Mouse (Mus musculus) spleen, embryonic (tissue): Measurements from ENCODE around the gene Tmppe.
"Not testable (repeated sequence)": the region's sequence is repeated elsewhere in the genome, so short reads cannot be mapped to it uniquely, and the experiment has no call there.

Experiments
- CTCF ChIA-PET: fragments of 350-600 bp; sonication (Branson Sonifier 250); formaldehyde crosslinking; loops from one replicate; lab custom pipeline; 2022; lab: Charles Lee

The Tmppe gene

DNA sequence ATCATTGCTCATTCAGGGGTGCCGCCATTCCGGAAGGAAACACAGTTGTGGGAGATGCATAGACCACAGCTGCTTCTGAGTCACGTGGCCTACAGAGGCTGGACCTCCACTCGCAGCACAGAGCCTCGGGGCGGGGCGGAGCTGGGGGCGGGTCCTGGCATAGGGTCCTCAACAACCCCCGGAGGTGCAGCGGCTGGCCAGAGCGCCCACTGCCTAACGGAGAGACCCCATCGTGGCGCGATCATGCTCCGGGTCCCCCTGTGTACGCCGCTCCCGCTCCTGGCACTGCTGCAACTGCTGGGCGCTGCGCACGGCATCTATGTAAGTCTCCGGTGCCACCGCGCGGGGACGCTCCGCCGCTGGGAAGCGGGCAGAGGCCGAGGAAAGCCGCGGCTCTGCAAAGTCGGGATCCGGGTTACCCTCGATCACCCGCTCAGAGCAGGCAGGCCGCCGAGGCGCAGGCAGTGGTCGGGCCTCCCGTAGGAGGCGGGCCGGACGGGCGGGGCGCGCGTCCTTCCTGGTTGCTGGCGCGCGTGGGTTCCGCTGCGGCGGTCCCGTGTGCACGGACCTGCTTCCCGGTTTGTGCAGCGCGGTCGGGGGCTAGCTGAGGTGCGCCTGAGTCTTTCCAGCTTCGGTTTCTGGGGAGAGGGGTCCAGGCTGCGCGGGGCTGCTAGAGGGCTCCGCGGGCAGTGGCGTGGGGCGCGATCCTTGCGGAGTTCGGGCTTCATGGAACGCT is at the start of gene Tmppe, which contains the start of gene Glb1:
TSS of gene Tmppe (plus strand) at position 157 of the 736 bp plus-strand sequence.
TSS of gene Glb1 (plus strand) at position 128 of the 736 bp plus-strand sequence.
- CTCF ChIA-PET: no interaction called here

DNA sequence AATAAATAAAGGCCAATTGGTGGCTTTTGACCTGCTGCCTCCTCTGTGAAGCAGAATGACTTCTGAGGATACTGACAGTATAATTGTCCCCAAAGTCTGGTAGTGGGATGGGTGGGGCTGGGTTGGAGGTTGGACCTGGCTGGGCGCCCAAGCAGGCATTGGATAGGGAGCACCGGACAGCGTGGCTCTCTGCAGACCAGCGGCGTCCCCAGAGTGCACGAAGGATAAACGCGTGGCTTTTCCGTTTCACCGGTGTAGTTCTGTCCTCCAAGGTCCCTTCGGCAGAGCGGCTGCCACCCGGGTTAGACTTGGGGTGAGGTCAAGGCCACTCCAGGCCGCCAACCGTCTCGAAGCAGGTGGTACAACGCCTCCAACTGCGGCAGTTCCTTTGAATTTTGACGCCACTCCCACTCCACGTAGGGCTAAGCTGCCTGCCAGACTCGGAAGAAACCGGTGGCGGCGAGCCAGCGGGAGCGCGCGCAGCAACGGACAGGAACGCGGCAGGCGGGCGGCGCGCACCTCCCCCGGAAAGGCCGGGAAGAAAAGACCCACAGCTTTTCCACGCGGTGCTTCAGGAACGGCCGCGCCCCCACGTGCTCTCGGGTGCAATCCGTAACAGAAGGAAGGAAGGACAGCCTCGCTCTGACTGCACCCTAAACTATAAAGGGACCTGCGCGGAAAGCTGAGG is 33.0 kb upstream of the Tmppe start:
- CTCF ChIA-PET: no interaction called here

DNA sequence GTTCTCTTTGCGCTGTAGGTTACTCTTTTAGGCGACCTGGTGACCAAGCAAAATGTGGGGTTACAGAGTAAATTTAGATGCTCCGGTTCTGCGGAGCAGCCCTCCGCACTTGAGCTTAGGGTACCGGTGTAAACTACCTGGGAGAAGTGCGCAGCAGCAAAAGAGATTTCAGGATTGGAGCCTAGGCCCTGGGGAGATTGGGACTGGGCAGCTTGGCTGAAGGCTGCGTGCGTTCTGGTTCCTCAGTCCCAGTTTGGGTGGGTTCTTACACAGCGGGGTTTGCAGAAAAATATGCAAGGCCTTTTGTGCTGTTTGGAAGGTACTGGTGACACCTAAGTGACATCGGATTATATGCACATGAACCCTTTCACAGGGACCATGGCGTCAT is 32.4 kb upstream of the Tmppe start:
- CTCF ChIA-PET: no interaction called here

DNA sequence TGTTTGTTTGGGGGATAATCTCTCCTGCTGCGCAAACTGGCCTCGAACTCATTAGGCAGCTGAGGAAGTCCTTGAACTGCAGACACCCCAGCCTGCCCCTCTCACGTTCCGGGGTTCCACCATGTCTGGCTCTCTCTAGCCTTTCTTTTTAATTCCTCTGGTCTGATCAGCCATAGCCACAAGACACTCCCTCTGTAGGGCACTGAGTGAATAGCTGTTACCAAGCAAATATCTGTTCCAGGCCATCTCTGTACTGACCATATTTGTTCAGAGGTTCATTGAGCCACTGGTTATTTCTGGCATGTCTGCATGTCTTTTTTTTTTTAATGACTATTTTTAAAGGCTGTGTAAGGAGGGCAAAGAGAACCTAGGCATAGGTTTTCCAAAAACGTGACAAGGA is 31.5 kb upstream of the Tmppe start:
- CTCF ChIA-PET: not testable (repeated sequence)

DNA sequence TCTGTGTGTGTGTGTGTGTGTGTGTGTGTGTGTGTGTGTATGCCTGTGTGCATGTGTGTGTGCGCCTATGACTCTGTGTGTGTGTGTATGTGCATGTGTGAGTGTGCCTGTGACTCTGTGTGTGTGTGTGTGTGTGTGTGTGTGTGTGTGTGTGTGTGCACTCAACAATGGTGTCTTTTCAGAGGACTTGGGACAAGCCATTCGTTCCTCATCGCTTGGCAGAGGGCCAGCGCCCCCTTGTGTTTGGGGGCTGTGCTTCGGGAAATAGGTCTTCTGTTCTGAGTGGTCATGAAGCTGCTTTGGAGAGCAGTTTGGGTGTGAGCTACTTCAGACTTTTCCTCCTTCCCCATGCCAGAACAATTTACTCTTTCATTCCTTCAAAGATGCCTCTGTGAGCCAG is 29.2 kb upstream of the Tmppe start:
- CTCF ChIA-PET: not testable (repeated sequence)

DNA sequence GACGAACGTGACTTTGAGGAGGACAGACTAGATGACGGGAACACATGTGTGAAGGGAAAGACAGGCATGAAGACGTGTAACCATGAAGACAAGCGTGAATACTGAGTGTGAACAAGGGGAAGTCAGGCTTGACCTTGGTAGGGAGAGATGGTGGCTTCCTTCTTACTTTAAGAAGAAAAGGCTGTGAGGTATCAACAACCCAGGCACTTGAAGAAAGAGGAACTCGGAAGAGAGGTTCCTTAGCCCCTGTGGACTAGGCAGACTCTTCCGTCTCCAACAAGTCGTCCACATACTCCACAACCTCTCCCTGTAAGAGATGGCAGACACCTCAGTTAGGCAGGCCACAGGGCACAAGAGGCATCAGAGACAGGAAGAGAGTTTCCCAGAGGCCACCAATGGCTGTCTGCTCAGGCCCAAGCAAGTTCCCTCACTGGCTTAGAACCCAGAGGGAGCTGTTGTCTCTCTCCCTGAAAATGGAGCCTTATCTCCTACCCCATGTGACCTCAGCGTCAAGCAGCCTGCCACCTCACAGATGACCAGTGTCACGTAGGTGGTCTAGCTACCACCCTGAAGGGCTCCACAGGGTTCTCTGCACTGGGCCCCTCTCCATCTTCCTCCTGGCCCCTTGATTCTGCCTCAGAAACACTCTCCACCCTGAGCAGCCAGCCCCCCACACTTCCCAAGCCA is 25.5 kb upstream of the Tmppe start:
- CTCF ChIA-PET: no interaction called here

DNA sequence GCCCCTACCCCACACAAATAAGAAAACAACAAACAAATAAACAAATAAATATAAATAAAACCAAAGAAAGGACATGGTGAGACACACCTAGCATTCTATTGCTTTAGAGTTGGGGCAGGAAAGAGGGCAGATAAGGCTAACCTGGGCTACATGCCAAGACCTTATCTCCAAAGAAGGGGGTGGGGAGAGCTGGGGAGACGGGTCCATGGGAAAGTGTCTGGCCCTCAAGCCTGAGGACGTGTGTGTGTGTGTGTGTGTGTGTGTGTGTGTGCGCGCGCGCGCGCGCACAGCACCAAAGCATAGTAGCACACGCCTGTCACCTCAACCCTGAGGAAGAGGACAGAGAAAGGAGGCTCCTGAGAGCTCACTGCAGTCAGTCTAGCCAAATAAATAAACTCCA is 23.7 kb upstream of the Tmppe start:
- CTCF ChIA-PET: no interaction called here

DNA sequence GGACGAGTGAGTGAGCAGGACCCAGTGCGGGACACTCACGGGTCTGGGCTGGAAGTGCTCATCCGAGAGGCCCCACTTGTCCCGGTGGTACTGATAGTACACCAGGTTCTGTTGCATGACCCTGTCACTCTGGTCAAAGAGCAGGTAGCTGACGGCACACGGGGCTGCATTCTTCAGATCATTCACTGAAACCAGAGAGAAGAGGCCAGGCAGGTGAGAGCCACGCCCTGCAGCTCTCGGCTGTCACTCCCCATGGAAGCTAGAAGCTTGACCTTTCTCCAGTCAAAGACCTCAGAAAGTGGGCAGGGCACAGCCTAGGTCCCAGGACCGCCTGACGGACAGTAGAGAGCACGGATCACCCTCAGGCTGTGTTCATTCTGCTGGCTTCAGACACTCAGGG is 21.0 kb upstream of the Tmppe start:
- CTCF ChIA-PET: no interaction called here

DNA sequence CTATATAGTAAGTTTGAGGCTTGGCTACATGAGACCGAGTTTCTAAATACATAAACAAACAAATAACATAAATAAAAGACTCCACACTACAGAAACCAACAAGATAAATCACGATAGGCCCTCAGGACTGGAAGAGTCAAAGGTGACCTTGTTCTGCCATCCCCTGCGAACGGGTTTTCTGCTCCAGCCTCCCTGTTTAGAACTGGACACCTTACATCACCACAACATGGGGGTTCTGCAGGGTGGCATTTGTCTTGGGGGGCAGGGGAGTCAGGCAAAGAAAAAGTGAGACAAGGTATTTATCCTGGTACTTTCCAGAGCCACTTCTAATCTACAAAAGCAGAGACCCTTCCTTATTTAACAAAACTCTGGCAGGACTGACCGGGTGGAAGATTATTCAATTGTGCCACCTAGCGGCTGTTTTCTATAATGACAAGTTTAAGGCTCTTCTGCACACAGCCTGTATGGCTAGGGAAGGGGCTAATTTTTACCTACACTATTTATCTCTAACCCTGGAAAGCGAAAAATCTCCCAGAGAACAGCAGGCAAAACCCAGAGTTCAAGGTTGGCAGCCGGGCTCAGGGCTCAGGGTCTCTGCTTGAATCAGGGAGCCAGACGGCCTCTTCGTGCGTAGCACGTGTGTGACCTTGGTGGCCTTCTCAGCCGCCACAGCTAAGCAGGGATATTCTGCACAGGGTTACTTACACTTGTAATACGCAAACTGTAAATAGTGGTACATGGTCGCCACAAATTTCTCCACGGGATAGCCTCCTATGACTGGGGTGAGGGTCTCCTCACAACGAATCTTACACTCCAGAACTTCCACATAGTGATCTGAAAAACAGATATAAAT is 19.8 kb upstream of the Tmppe start:
- CTCF ChIA-PET: no interaction called here

DNA sequence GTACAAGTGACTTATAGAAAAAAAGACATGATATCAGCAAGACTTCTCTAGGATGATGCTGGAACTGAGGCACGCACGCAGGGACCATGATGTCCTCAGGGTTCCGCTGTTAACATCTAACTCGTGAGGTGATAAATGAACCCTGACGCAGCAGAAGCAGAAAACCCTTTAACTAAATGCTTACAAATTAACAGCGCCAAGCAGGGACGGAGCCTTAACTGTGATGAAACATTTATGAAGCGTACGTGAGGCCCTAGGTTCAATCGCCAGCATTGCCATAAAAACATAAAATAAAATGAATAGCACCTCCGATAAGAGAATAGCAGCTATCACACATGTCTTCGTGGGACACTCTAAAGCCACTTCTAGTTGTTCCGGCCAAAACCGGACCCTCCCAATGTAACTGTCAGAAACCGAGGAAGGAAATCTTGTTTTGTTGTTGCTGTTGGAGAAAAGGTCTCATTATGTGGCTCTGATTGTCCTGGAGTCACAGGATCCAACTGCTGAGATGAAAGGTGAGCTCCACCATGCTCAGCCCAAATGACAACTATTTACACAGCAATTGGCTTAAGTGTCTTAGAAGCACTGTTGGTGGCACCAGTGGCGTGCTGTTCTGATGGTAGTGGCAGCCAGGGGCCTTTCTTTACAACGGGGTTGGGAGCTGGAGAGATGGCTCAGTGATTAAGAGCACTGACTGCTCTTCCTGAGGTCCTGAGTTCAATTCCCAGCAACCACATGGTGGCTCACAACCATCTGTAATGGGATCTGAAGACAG is 17.8 kb upstream of the Tmppe start:
- CTCF ChIA-PET: interaction anchor here (0.6 kb wide), 1 partner anchor 34 kb away, joined by 4 read pairs; no protein-coding TSS in a partner anchor

DNA sequence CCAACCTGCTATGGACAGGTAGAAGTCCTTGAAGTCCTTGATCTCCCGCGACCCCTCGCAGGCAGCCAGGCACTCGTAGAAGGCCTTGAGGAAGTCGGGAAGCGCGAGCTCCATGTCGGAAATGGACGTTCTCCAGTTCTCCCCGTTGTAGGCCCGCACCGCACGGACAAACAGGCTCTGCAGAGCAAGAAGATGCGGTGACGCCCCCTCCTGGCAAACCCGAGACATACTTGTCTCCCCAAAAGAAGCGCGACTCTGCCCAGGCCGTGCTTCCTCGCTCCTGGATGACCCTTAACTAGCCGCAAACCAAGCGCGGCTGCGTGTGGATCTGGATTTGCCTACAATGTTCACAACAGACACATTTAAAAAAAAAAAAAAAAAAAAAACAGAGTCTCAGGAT is 16.2 kb upstream of the Tmppe start:
- CTCF ChIA-PET: no interaction called here

DNA sequence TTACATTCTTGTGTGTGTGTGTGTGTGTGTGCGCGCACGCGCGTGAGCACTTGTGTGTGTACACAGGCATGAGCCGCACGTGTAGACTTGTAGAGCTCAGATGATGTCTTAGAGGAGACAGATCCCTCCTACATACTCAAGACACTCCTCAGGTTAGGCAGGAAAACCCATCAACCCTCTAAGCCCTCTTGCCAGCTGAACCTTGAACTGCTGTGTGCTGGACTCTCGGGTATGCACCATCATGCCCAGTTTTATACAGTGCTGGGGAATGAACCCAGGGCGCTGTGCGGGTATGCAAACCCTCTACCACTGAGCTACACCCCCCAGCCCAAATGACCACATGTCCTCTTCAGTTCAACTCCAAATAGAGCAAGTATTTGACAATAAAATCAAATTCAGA is 15.7 kb upstream of the Tmppe start:
- CTCF ChIA-PET: no interaction called here

DNA sequence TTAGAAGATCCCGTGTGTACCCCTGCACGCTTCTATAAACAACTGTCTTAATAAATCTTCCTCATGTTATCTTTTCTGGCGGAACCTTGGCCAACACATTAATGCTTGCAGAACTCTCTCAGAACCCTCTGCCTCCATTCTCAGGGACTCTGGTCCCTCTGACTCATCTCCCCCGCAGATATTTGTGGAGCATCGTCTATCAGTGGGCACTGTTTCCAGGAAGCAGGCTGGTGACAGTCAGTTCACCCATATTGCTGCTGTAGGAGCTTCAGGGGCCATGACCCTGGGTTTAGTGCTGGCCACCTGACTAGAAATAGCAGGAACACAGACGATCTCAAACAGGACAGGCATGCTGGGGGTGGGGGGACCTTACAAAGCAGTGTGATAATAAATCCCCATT is 13.8 kb upstream of the Tmppe start:
- CTCF ChIA-PET: no interaction called here

DNA sequence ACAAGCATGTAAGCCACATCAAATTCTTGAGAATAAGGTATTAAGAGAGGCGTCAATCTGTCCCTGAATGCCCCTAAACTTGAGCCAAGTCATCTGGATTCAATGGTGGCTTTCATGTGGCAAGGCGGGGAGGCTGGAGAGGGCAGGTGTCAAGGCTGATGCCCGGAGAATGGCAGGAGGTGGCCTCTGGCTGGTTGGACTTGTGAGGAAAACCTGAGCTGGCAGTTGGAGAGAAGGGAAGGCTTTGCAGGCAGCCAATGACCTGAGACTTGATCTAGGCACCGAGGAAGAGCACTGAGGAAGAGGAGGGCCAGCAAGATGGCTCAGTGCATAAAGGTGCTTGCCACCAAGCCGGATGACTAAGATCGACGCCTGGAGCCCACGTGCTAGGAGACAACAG is 12.6 kb upstream of the Tmppe start:
- CTCF ChIA-PET: no interaction called here

DNA sequence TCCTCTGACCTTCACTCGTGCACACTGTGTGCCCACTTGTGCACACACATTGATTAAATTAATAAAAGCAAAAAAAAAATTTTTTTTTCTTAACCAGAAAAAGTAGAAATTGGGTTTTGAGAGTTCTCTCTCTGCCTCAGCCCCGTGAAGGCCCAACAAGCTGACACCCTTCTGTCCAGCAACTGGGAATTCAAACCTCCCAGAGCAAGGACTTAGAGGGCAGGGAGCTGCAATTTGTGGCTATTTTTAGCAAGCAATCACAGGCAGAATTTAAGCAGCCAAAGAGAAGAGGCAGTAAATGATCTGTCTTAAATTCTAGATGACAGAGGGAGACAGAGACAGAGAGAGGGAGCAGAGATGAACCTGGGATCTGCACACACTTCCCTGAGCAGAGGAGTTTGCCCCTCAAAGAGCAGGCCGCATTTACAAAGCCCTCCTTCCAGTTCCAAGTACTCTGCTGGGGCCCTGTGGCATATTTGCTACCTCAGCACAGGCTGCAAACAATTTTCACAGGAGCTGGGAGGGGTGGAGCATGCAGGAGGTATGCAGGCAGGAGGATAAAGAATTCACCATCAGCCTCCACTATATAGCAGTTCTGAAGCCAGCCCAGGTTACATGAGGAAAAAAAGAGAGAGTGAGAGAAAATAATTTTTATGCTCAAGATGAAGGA is 12.1 kb upstream of the Tmppe start:
- CTCF ChIA-PET: no interaction called here

DNA sequence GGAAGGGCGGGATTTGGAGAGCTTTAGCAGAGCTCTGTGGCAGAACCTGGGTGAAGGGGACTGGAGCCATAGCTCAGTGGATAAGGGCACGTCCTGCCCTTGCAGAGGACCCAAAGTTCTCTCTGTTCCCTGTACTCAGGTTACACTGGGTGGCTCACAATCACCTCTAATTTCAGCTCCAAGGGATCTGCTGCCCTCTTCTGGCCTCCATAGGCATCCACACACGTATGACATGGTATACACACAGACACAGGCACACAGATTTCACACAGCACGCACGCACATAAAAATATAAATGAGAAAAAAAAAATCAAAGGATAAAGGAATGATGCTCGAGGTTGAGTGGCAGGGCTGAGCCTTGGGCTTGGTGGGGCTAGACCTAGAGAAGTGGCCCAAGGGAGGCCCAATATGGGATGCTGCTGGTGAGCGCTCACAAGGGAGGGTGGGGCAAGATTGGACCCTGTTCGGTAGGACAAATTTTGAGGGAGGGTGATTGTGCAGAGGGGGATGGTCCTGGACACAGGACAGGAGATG is 11.5 kb upstream of the Tmppe start:
- CTCF ChIA-PET: no interaction called here

DNA sequence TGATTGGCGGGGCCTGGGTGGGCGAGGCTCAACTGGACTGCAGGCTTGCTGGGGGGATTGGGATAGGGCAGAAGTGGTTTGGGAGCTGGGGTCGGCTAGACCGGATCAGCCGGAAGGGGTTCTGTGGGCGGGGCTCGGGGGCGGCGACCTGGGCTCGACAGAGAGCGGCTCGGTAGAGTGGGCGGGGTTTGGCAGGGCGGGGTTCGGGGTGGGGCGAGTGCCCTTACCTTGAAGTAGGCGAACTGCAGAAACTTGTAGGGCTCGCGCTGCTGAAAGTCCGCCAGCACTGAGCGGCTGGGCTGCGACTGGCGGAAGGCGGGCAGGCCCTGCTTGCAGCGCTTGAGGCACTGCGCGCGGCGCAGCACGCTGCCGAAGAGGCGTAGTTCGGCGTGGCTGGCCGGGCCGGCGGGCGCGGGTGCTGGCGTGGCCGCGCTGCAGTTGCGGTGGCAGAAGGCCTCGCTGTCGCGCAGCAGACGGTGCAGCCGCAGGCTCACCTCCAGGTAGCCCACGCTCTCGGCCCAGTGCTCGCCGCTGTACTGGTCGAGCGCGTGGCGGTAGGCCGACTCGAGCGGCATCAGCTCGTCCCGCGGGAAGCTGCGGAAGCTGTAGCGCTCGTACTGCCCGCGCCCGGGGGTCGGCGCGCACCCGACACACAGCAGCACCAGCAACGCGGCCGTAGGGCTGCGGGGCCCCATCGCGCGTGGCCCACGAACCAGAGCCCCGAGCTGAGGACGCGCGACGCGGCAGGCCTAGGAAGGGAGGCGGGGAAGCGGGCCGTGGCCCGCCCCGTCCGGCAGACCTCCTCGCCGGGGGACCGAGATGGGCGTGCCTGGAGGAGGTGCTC is 10.8 kb upstream of the Tmppe start, which contains the start of gene Crtap:
TSS of gene Crtap (minus strand) at position 771 of the 844 bp plus-strand sequence.
- CTCF ChIA-PET: no interaction called here

DNA sequence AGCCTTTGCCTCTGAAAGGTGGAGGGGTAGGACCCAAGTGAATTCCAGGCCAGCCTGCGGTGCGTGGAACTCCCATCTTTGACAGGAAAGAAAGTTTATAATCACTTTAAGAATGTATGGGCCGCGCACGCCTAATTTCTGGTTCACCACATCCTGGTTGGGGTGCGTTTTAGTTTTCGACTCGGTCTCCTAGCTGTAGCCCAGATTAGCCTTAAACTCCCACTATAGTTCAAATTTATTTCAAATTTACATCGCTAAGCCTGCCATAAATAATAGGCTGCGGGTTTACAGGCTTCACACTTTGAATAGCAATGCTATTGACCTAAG is 10.2 kb upstream of the Tmppe start:
- CTCF ChIA-PET: no interaction called here

DNA sequence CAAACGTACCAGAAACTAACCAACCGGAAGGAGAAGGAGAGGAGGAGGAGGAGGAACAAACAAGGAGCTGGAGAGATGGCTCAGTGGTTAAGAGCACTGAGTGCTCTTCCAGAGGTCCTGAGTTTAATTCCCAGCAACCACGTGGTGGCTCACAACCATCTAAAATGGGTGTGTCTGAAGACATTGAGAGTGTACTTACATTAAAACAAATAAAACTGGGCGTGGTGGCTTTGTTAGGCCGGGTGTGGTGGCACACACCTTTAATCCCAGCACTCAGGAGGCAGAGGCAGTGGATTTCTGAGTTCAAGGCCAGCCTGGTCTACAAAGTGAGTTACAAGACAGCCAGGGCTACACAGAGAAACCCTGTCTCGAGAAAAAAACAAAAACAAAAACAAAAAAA is 6.8 kb upstream of the Tmppe start:
- CTCF ChIA-PET: interaction anchor here (0.5 kb wide), 1 partner anchor 186 kb away, joined by 4 read pairs; no protein-coding TSS in a partner anchor
